Mouse (Mus musculus) frontal cortex, adult 2 months (tissue): Measurements from ENCODE around the gene Wdr70. TPM values are rescaled to one million over a fixed set of nuclear protein-coding genes. Genes with fewer than 3 reads are reported as not detected.
"Not testable (repeated sequence)": the region's sequence is repeated elsewhere in the genome, so short reads cannot be mapped to it uniquely, and the experiment has no call there.

Experiments used
- DNase-seq, 2 experiments: peaks; one replicate each; pipeline ENCODE4 v3.0.0; 2022; ENCODE audit warnings: low spot score in 1 of 2; ENCODE audit errors: extremely low spot score in 1 of 2
- polyA plus RNA-seq: library from polyadenylated mRNA; depleted of rRNA; stranded (reverse); fragments of >200 nt; gene quantifications from 2 replicates; pipeline ENCODE4 v1.2.3, GENCODE M21; 2012; rRNA removed

Gene Wdr70
- 30.2 and 30.3 TPM in 2 replicates for polyA plus RNA-seq

DNA sequence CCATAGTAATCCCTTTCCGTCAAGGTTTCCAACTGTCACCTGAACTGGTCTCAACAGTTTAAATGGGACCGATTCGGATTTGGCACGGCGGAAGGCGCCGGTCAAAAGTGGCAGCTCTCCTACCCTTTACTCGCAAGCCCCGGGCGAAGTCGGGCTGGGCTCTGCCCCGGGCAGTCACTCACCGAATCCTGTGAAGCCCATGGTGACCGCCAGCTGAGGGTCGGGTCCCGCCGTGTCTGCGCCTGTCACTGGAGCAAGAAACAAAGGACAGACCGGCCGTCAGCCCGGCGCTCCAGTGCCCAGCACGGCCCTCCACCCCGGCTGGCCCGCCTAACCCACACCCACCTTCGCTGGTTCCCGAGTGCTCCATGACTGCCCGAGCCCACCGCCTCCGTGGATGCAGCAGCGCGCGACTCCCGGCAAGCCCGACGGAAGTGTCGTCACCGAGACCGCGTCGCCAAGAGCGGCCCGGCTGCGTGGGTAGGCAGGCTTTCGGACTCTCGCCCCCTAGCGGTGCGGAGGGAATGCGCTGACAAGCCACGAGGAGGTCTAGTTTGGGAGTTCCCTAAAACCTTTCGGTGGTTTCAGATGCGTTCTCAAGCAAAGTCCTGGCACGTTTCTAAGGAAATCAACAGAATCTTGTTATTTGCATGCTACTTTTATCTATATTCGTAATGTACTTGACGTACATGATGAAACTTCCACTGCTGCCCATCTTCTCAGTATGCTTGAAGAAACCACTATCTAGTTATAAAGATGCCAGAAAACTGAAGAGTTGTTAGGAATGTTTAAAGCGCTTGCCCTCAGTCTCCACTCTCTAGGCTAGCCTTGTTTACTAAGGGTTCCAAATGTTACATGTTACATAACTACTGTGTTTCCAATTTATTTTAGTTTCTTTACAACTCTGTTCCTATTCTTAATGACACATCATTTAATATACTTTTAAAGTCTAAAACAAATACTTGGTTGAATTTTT, at the start of gene Wdr70:
Gene Wdr70, minus strand, starts transcription at position 436 of the 976 bp plus-strand sequence.
- peak; percentile 90 to 99 for DNase-seq

DNA sequence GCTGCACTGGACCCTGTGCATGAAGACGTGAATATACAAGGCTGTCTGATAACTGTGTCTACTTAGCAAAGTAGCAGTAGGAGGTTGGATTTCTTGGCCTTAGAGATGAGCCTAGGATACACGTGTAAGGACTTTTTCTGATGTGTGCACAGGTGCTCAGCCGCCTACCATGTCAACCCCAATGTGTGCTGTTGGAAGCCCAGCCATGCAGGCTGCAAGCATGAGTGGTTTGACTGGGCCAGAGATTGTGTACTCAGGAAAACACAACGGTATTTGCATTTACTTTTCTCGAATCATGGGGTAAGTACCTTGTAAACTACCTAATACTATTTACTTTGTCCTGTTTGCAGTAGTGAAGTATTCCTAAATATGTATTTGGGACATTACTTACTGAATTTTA, 36.6 kb upstream of the Wdr70 start:
- no peak for DNase-seq

DNA sequence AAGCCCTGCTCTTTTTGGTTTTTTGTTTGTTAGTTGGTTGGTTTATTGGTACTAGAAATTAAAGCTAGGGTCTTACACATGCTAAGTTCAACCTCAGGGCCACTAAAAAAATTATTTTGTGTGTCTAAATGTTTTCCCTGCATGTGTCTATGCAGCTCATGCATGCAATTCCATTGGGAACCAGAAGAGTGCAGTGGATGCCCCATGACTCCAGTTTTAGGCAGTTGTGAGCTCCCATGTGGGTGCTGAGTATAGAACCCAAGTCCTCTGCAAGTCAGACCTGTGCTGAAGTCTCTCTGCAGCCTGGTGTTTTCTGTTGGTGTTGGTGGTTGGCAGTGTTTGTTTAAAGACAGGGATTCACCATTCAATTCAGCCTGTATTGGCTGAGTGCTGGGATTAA, 32.8 kb upstream of the Wdr70 start:
- no peak for DNase-seq

DNA sequence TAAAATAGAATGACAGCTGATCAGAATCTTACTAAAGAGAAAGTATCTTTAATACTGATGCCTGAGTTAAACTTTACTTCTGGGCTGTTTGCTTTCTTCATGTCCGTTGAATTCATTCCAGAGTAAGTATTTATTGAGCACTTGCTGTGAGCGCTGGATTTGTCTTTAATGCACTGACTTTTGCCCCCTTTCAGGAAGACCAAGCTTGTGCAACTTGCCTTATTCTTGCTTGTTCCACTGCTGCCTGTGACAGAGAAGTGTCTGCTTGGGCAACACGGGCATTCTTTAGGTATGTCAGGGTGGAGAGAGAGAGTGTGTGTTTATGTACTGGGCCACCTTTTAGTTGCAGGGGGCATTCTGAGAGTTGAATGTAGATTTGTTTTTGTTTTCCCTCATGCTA, 32.3 kb upstream of the Wdr70 start:
- no peak for DNase-seq

DNA sequence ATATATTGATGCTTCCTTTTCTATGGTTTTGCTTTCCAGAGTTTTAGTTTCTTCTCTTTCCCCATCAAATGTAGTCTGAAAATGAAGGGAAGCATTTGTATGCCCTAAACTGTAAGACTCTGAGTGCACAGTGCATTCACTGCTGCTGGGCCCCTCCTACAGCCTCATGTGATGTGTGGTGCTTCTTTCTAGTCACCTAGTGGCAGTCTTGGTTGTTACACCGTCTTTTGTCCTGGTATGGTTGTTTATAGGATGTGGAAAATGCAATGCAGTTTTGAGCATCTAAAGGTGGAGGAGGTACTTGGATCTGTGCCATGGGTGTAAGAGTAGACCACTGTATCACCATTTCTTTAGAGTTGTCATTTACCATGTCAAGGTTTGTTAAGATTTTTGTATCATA, 30.3 kb upstream of the Wdr70 start:
- DNase-seq, result no peak

DNA sequence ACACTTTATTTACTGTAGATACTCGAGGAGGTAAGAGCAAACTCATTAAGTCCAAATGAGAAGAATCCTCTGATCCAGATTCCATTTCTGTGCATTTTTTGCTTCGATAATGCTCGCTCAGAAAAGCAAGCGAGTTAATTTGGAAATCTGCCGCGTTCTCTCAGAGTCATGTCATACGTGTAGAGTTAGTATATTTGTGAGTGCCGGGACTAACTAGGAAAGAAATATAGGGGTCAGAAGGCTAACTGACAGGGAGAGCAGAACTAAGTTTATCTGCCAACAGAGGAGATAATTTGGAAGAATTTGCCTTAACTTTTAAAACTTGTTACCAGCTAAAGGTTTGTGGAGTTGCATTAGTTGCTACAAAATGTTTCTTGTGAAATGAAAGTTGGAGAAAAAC, 10.8 kb upstream of the Wdr70 start:
- DNase-seq, result no peak

DNA sequence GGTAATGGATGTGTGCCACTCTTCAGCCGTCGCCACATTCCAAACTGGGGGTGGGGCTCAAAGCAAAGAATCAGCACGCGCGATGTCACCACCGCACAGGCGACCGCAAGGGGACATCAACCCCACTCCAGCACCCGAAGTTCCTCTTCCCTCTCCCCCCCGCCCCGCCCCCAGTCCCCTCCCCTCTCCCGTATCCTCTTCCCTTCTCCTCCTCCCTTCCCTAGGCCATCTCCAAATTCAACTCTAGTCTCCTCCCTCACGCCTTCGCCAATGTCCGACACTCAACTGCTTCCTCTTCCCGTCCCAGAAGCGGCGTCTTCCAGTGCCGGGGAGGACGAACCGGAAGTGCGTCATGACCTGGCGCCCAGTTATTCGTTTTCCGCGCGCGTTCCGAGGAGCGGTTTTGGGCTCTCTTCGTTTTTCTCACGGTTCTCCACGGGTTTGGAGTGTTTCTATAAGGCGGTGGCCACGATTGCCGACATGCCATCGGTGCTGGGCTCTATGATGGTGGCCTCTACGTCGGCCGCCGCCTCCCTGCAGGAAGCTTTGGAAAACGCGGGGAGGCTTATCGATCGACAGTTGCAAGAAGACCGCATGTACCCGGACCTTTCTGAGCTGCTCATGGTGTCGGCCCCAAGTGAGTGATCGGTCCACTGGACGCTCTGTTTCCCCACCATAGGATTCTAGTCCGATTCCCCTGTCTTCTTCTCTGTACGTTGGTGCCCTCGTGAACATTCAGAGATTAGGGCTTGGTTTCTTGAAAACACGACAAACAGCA, 10.1 kb upstream of the Wdr70 start, which contains the start of gene Nup155:
Gene Nup155, plus strand, starts transcription at position 308 of the 778 bp plus-strand sequence.
- peak; percentile 86 to 95 for DNase-seq

DNA sequence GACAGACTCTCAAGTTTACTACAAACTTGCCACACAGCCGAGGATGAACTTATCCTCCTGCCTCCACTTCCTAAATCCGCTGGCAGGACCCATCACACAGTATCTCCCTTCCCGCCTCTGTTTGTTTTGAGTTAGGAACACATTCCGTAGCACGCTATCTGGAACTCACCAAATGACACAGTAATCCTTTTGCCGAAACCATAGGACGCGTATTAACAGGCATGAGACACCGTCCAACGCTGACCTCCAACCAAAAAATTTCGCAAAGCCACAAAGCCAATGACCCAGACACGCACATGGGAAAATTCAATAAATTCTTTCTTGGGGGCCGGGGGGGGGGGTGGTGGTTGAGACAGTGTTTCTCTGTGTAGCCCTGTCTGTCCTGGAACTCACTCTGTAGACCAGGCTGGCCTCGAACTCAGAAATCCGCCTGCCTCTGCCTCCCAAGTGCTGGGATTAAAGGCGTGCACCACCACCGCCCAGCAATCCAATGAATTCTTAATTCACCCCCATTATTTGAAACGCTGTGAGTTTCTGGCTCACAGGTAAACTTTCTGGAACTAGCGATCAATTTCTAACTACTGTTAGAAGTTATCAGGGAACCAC, 9.5 kb upstream of the Wdr70 start:
- no peak for DNase-seq

DNA sequence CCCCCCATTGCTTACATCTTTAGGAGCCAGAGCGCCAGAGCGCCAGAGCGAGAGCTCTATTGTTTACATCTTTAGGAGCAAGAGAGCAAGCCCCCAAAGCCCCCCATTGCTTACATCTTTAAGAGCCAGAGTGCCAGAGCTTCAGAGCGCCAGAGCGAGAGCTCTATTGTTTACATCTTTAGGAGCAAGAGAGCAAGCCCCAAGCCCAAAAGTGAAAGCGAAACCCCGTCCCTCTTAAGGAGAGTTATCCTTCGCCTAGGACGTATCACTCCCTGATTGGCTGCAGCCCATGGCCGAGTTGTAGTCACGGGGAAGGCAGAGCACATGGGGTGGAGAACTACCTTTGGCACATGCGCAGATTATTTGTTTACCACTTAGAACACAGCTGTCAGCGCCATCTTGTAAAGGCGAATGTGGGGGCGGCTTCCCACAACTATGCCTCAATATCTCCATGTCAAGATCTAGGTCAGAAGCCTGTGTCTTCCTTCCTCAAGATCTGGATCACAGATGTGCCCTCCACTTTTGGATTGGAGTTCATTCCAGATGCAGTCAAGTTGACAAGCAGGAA, 3.0 kb upstream of the Wdr70 start:
- not testable (repeated sequence) for DNase-seq

DNA sequence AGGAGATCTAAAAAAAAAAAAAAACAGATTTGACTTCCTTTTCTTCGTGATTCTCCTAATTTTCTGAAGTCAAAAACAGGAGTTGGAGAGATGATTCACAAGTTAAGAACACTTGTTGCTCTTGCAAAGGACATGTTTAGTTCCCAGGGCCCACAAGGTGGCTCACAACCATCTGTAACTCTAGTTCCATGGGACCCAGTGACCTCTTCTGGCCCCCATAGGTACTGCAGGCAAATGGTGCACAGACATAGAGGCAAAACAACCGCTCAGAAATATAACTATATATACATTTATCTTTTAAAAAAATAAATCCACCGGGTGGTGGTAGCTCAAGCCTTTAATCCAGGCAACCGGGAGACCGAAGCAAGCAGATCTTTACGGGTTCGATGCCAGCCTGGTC, 1.2 kb downstream of the Wdr70 start:
- DNase-seq, result peak; percentile 14 to 55

DNA sequence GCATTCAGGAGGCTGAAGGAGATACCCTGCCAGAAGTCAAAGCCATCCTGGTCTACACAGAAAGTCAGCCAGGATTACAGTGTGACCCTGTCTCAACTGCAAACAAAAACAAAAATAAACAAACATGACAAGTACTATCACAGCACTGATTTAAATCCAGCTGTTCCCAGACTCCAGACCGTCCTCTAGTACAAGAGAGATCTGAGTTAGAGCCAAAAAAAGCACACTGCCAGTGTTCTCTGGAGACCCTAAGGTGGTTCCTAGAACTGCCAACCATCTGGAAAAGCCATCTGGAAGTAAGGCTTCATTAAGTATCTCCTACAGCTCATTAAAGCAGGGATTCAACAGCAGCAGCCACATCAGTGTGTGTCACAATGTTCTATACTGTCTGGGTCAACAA, 6.3 kb downstream of the Wdr70 start:
- DNase-seq, result not testable (repeated sequence)

DNA sequence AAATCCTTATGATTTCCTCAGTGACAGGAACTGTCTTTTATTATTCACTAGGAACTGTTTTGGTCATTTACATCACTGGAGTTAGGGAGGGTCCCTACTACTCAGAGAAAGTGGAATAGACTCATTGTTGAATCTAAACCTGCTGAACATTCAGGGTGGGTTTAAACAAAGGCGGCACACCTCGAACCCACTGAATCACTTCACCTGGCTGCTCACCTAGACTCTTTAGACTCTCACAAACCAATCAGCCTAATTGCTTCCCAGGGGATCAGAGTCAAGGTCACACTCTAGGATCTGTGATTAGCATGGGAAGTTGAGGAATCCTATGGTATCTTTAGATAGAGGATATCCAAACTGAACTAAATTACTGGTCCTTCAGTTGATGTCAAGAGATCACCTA, 8.3 kb downstream of the Wdr70 start:
- DNase-seq, result no peak

DNA sequence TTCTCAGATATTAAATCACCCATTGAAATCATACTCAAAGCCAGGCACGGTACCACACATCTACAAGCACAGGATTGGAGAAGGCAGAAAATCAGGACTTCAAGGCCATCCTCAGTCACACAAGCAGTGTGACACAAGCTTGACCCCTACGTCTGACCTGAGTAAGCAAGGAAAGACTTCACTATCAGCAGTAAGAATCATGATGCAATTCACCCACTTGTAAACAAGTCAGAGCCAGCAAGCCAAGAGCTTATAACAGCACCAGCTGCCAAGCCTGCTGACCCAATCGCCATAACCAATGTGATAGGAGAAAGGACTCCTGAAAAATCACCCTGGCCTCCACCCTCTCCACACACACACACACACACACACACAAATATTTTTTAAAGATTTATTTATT, 10.3 kb downstream of the Wdr70 start:
- DNase-seq, result no peak

DNA sequence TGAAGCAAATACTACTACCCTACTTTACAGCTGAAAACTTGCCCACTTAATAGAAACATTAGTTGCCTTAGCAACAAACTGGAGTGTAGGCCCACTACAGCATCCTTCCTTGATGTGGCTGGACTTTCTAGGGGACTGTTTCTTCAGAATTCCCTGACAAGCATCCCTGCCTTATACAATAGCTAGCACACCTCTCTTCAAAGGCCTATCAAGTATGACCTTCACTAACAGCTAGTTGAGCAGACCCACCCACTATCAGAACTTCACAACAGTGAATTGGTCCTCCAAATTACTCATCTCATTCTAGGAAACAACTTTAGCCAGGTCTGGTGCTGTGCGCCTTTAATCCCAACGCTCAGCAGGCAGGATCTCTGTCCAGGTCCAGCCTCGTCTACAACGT, 11.7 kb downstream of the Wdr70 start:
- DNase-seq, result no peak

DNA sequence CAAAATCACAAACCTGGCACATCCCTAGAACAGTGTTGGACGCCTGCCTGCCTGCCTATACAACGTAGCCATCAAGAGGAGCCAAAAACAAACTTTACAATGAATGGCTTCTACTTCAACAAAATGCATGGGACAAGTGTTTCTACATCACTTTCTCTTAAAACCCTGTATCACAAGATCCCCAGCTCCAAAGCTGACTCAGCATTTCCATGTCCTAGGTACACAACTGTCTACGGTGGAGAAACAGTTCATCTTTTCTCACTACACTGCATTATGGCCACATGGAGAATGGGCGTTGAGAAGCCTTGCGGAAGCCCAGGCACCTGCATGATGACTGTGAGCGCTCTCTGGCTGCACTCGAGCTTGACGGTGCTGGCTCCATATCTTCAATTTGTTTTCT, 16.9 kb downstream of the Wdr70 start:
- no peak for DNase-seq

DNA sequence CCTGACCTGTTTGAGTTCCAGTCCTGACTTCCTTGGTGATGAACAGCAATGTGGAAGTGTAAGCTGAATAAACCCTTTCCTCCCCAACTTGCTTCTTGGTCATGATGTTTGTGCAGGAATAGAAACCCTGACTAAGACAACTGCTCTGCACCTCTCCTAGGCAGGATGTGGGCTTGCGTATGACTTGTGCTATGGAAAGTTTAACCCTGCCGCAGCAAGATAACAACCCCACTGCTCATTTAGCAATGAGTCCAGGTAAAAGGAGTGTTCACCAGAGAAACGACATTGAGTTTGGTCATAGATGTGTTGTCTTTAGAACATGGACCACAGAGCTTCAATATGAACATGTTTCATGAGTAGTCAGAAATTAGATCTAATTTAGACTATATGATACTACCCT, 25.9 kb downstream of the Wdr70 start:
- DNase-seq, result not testable (repeated sequence)

DNA sequence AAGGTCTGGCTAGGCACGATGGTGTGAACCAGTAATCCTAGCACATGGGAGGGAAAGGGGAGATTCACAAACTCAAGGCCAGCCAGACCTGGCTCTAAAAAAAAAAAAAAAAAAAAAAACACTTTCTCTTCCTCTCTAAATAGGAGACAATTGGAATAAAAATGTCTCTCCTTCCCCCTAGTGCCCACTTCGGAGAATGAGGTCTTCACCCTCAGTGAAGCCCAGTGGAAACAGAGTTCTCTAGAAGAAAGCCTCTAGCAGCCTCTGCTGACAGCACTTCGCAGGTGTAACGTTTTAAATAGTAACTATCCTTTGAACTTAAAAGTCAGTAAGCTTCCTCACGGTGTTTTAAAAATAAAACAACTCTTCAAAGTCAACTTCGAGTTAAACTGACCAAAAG, 33.8 kb downstream of the Wdr70 start:
- no peak for DNase-seq

DNA sequence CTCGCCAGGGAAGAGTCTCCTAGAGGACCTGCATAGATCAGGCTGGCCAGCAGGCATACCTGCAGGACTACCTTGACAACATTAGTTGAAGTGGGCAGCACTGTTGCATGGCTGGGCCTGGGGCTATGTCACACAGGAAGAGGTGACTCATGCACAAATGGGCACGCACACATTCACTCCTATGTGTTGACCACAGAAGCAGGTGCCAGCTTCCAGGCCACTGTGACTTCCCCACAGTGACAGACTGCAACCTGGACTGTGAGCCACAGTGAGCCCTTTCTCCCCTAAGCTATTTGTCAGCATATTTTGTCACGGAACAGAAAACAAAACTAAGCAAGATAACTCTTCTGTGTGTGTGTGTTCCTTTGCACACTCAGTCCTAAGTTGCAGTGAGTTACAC, 47.8 kb downstream of the Wdr70 start:
- DNase-seq, result no peak

DNA sequence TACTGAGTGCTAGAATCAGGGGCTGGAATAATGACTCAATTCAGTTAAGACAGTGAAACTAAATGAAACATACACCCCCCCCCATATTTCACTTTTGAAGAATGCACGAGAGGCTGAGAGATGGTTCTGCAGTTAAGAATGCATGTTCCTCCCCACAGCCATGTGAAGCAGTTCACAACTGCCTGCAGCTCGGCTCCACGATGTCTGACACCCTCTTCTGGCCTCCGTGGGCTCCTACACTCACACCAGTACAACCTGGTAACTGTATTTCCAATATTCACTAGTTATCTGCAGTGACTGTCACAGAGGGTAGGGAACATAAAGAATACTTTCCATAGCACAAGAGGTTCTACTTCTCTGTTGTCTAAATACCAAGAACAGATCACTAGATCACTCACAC, 59.2 kb downstream of the Wdr70 start:
- no peak for DNase-seq

DNA sequence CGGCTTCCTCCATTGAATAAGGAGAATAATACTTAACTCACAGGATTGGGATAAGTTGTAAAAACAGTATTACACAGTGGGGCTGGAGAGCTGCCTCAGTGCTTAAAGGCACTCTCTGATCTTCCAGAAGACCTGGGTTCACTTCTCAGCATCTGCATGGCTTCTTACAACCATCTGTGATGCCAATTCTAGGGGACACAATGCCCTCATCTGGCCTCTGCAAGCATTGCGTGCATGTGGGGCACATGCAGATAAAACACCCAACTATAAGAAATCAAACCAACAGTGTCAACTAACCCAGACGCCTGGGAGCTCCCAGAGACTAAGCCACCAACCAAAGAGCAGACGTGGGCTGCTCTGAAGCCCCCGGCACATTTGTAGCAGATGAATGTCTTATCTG, 60.6 kb downstream of the Wdr70 start:
- no peak for DNase-seq

DNA sequence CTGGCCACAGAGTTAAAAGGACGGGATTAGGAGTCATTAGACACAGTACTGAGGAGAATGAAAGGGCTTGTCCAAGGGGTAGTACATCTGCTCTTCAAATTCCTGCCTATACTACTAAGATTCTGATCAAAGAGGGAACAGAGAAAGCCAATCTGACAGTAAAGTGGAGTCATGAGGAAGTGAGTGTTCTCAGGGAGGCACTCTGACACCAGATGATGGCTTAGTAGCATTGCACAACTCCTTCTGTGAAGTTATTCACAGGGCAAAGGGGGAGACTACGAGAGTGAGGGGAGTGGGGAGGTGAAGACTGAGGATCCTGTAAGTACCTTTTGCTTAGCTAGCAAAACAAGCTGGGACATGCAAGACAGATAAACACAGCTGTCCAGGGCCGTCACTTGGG, 61.2 kb downstream of the Wdr70 start:
- DNase-seq, result no peak
